Mouse (Mus musculus): ENCODE measurements around the gene Cenpf. TPM values are rescaled to one million over a fixed set of nuclear protein-coding genes. Genes with fewer than 3 reads are reported as not detected.

The Cenpf gene
- 26.8 and 28.4 TPM in 2 replicates for polyA plus RNA-seq (2015; fragmentation: Nextera tagmentation; extraction: Ambion mirVana)

DNA sequence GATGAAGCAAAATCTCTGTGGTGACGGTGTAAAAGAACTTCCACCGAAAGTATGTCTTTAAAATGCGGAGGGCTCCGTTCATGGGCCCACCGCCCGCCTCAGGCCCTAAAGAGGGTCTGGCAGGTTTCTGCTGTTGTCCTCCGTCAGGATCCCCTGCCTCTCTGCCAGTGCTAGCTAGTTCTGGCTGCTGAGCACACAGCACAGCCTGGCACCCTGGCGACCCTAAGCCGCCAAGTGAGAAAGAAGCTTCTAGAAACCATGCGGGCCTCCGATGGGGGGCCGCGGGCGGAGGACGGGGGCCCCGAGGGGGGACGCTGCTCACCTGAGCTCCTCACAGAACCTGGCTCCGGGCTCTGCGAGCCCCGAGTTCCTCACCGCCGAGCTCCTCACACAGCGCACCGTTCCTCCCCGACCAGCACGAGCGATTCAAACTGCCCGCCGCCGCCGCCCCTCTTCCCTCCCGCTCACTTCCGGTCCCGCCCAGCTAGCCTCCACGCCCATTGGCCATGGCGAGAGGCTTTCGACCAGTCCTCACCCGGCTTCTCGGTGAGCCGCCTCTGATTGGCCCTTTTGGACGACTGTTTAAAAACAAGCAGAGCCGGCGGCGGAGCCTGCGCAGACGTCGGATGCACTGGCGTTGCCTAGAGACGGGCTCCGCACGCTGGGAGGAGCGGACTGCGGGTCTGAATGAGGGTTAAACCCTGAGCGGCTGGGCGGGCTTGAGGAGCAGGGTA lies at the start of gene Cenpf:
Cenpf (minus strand) TSS at position 433 of the 734 bp plus-strand sequence.
- H3K9me3 ChIP-seq: no peaks in the 10 kb centered on the region
- no peaks in the 10 kb centered on the region; the same call in 1 of the 2 replicates for H3K36me3 ChIP-seq
- peak within 1 kb of the TSS; percentile 66 for H3K9ac ChIP-seq
- H3K4me1 ChIP-seq (replicated peaks): peaks cover 28% of the 10 kb centered on the region
- WGBS: under 1% methylated on average over 55 of the region's 55 CpGs
- peak within 1 kb of the TSS; percentile 63 for H3K4me3 ChIP-seq
- H3K4me2 ChIP-seq: peak within 1 kb of the TSS; percentile 86
- peak; percentile 100 for ATAC-seq (ENCODE audit: low FRiP score)
- H3K27me3 ChIP-seq: no peaks in the 10 kb centered on the region
- H3K27ac ChIP-seq: no peak within 1 kb of the TSS

DNA sequence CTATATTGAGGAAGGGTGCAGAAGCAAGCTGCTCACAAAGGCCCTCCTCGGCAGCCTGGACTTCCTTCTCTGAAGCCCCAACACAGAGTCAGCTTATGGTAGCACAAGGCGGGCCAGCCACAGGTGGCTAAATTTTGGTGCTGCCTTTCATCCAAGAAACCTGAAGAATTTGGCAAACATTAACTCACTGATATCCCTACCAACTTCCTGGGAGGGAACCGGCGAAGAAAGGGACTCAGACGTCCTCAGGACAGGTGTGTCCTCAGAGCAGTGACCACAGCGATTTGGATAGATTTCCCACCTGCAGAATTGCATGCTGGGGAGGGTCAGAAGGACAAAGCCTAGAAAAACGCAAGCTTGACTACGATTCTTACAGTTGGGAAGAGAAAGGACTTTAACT lies 44.3 kb upstream of the Cenpf start:
- ATAC-seq (ENCODE audit: low FRiP score): no peak
- Histone ChIP-seq H3K4me1 (replicated peaks) (peaks cover 24% of the 10 kb centered on the region), H3K36me3 (no peaks in the 10 kb centered on the region), H3K27me3 (peaks cover 37% of the 10 kb centered on the region), H3K27ac (no peak overlapping the region), H3K9me3 (no peaks in the 10 kb centered on the region), H3K4me3 (no peak overlapping the region), H3K9ac (no peak overlapping the region), H3K4me2 (no peak overlapping the region)
- WGBS: 72% methylated on average over 8 of the region's 8 CpGs

DNA sequence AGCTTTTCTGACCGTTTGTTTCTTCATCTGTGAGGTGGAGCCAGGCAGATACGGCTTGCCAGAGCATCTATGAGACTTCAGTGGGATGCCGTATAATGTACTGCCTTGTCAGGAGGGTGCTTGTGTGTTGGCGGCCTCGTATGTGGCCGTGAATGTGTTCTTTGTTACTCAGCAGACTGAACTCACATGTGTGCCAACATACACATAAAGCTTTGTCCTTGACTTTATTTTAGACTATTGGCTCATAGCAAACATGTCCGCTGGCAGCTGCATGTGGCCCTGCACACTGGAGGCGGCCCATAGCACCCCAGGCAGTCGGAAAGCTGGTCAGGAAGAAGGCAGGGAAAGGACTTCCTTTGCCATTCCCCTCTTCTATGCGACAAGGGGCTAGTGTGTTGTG lies 43.8 kb upstream of the Cenpf start:
- no peaks in the 10 kb centered on the region for H3K36me3 ChIP-seq
- H3K4me1 ChIP-seq (replicated peaks): peaks cover 28% of the 10 kb centered on the region
- WGBS: 70% methylated on average over 10 of the region's 10 CpGs
- no peak overlapping the region for H3K4me3 ChIP-seq
- no peak overlapping the region for H3K27ac ChIP-seq
- no peak overlapping the region for H3K4me2 ChIP-seq
- H3K27me3 ChIP-seq: peaks cover 41% of the 10 kb centered on the region
- ATAC-seq (ENCODE audit: low FRiP score): no peak
- H3K9me3 ChIP-seq: no peaks in the 10 kb centered on the region
- no peak overlapping the region for H3K9ac ChIP-seq

DNA sequence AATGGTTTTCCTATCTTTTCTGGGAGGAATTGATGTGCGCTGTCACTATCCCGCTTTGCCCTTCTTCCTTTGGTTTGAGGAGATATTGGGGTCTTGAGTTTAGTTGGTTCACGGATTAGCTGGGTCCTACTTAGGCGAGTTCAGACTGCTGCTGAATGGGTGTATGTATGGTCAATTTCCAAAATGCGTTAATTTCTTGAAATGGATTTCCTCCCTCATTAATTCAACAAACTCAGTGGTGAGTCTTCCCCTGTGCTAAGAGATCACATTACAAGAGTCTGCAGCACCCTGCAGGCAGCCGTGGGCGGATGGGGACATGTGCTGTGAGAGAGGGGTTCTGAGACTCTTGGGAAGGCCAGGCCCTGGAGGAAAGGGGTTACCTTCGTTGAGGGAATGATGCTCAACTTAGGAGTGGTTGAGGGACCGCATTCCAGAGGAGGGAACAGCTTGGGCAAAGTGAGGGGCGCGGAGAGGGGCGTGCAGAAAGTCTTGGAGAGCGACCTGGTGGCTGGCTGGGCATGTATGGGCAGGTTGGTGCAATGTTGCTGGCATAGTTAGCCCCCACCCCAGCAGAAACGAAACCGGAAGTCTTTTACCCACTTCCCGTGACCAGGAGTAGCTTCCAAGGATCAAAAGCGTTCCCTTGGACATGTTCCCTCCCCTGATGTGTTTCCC lies 41.4 kb upstream of the Cenpf start:
- Histone ChIP-seq H3K27ac (no peak overlapping the region), H3K9ac (no peak overlapping the region; the same call in 1 of the 2 replicates), H3K27me3 (peaks cover 57% of the 10 kb centered on the region), H3K9me3 (no peaks in the 10 kb centered on the region), H3K4me1 (replicated peaks) (peaks cover 28% of the 10 kb centered on the region), H3K36me3 (no peaks in the 10 kb centered on the region), H3K4me3 (peak overlapping the region; percentile 59), H3K4me2 (peak overlapping the region; percentile 97)
- WGBS: 5% methylated on average over 17 of the region's 17 CpGs
- no peak for ATAC-seq (ENCODE audit: low FRiP score)

DNA sequence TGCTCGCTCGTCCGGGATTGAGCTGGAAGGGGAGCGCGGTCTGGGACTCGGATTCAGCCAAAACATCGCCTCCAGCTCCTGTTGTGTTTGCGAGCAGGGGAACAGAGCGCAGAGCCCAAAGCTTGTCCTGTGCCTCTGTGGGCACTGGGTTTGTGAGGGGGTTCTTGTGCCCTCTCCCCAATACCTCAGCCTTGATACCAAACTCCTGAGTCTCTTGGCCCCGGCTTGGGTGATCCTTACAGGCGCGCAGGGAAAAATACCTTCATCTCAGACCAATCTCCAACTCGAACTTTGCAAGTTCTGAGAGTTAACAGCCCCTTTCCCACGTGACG lies 40.9 kb upstream of the Cenpf start:
- peak overlapping the region; percentile 97 for H3K4me2 ChIP-seq
- H3K9me3 ChIP-seq: no peaks in the 10 kb centered on the region
- no peaks in the 10 kb centered on the region for H3K36me3 ChIP-seq
- peaks cover 28% of the 10 kb centered on the region for H3K4me1 ChIP-seq (replicated peaks)
- no peak overlapping the region for H3K27ac ChIP-seq
- WGBS: 1% methylated on average over 15 of the region's 15 CpGs
- H3K4me3 ChIP-seq: peak overlapping the region; percentile 59
- H3K27me3 ChIP-seq: peaks cover 57% of the 10 kb centered on the region
- no peak for ATAC-seq (ENCODE audit: low FRiP score)
- peak overlapping the region; percentile 75 for H3K9ac ChIP-seq

DNA sequence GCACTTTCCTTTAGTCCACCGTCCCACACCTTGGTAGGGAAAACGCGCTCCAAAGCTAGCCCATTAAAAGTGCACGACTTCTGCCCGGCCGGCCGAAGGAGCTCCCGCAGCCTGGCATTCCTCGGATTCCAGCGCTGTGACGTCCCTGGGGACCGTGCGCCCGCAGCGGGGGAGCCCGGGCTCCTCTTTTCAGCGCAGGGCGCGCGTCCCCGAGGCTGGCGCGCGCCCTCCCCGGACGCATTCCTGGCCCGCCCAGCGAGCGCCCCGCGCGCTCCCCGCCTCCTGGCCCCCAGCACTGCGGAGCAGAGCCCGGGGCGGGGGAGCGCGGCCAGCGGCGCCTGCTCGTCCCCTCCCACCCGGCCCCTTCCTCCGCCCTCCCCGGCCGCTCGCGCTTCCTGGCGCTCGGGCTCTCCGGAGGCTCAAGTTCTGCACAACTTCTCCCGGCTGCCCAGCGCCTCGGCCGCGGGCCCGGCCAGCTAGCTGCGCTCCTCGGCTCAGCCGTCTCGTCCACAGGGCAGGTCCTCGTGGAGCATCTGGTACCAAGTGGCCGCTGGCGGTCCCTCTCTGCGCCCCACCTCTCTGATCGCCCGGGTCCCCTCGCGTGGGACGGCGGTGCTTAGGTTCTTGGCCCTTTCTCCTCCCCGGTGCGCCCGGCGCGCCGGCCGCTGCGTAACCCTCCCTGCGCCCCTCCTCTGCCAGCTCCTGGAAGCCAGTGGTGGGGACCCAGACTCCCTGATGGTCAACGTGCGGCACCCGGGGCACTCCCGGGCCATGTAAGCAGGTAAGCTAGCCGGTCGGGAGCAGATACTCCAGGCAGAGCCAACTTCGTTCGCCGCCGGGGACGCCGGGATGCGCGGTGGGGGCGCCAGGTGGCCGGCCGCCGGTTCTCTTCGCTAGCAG lies 40.2 kb upstream of the Cenpf start, which contains the start of gene Ptpn14:
Ptpn14 (plus strand) TSS at position 385 of the 900 bp plus-strand sequence.
- Histone ChIP-seq H3K27me3 (peaks cover 57% of the 10 kb centered on the region), H3K9me3 (no peaks in the 10 kb centered on the region), H3K4me3 (peak within 1 kb of the TSS; percentile 59), H3K36me3 (no peaks in the 10 kb centered on the region), H3K9ac (peak within 1 kb of the TSS; percentile 75), H3K27ac (peak within 1 kb of the TSS; percentile 62), H3K4me2 (peak within 1 kb of the TSS; percentile 97), H3K4me1 (replicated peaks) (peaks cover 28% of the 10 kb centered on the region)
- ATAC-seq (ENCODE audit: low FRiP score): peak; percentile 91
- under 1% methylated on average over 82 of the region's 98 CpGs for WGBS

DNA sequence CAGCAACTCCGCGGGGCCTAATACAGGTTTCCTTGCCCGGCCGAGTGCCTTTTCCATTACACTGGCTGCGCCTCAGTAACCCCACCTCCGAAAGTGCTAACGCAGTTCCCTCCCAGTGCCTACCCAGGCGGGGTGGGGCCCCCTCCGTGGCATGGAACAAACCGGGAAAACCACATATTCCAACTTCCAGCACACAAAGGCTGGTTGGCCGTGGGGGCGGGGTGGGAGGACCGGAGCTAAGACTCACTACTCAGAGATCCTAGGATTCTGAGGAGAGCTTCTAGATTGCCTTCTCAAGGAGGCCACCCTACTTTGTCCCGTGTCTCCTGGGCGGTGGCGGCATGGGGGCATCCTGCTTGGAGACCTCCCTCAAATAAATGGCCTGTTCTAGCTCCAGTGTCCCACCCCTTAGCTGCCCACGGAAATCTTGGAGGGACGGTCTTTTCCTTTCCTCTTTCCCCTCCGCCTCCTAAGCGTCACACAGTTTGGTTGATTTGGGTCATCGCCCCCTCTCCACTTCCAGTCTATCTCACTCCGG lies 39.5 kb upstream of the Cenpf start:
- Histone ChIP-seq H3K4me2 (peak overlapping the region; percentile 97), H3K9me3 (no peaks in the 10 kb centered on the region), H3K4me3 (peak overlapping the region; percentile 59), H3K27ac (peak overlapping the region; percentile 5; the same call in 1 of the 2 replicates), H3K4me1 (replicated peaks) (peaks cover 28% of the 10 kb centered on the region), H3K36me3 (no peaks in the 10 kb centered on the region), H3K27me3 (peaks cover 57% of the 10 kb centered on the region), H3K9ac (peak overlapping the region; percentile 75)
- WGBS: 2% methylated on average over 22 of the region's 22 CpGs
- ATAC-seq (ENCODE audit: low FRiP score): peak; percentile 32; the same call in 1 of the 2 replicates

DNA sequence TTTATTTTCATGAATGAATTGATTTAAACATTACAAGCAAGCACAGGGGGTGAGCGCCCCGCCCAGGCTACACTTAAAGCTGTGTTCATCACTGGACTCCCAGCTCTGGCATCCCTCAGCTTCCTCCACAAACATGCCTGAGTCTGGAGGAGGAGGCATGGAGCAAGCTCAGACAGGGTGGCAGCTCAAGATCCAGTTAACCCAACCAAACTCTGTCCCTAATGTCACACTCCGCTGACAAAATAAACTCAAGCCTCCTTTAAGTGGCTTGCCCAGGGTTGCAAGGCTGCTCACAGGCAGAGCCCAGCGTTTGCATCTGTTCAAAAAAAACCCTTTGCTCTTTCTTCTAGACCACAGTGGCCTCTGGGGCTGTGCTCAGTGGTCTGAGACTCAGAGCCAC lies 38.2 kb upstream of the Cenpf start:
- Histone ChIP-seq H3K4me2 (no peak overlapping the region), H3K4me1 (replicated peaks) (peaks cover 28% of the 10 kb centered on the region), H3K27ac (no peak overlapping the region), H3K36me3 (no peaks in the 10 kb centered on the region), H3K4me3 (no peak overlapping the region), H3K27me3 (peaks cover 57% of the 10 kb centered on the region), H3K9me3 (no peaks in the 10 kb centered on the region), H3K9ac (no peak overlapping the region)
- WGBS: 71% methylated on average over 4 of the region's 4 CpGs
- ATAC-seq (ENCODE audit: low FRiP score): no peak

DNA sequence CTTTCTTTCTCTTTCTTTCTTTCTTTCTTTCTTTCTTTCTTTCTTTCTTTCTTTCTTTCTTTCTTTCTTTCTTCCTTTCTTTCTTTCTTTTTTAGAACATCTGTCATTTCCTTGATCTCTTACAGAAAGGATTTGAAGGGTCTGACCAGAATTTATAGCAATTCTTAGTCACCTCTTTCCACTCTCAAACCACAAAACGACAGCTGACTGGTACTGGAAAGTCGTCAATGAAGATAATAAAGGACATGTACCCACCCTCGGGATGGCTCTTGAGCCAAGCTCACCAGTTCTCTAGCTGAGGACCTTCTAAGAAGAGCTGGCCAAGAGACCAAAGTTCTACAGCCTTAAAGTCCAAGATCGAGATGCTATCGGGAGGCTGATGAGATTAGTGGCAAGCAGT lies 30.7 kb upstream of the Cenpf start:
- Histone ChIP-seq H3K4me3 (no peak overlapping the region), H3K9ac (no peak overlapping the region), H3K9me3 (no peaks in the 10 kb centered on the region; the same call in 1 of the 2 replicates), H3K36me3 (no peaks in the 10 kb centered on the region), H3K4me1 (replicated peaks) (no peaks in the 10 kb centered on the region), H3K27me3 (no peaks in the 10 kb centered on the region), H3K4me2 (no peak overlapping the region), H3K27ac (no peak overlapping the region)
- ATAC-seq (ENCODE audit: low FRiP score): no peak
- WGBS: 80% methylated on average over 5 of the region's 5 CpGs

DNA sequence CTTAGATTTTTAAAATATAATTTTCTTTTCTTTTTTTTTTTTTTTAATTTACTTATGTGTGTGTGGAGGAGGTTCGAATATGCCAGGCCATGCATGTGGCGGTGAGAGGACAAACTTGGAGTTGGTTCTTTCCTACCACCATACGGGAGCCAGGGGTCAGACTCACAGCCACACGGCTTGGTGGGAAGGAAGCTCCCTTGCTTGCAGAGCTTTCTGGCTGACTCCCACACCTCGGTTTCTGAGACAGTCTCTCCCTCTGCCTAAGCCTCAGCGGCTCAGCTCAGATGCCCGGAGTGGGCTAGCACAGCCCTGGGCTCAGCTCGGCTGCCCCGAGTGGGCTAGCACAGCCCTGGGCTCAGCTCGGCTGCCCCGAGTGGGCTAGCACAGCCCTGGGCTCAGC lies 29.7 kb upstream of the Cenpf start:
- no peaks in the 10 kb centered on the region; the same call in 1 of the 2 replicates for H3K9me3 ChIP-seq
- no peak overlapping the region for H3K4me3 ChIP-seq
- no peak overlapping the region for H3K4me2 ChIP-seq
- H3K27me3 ChIP-seq: no peaks in the 10 kb centered on the region
- no peak overlapping the region for H3K9ac ChIP-seq
- ATAC-seq (ENCODE audit: low FRiP score): no peak
- H3K36me3 ChIP-seq: no peaks in the 10 kb centered on the region
- WGBS: 87% methylated on average over 11 of the region's 11 CpGs
- H3K27ac ChIP-seq: no peak overlapping the region
- no peaks in the 10 kb centered on the region for H3K4me1 ChIP-seq (replicated peaks)

DNA sequence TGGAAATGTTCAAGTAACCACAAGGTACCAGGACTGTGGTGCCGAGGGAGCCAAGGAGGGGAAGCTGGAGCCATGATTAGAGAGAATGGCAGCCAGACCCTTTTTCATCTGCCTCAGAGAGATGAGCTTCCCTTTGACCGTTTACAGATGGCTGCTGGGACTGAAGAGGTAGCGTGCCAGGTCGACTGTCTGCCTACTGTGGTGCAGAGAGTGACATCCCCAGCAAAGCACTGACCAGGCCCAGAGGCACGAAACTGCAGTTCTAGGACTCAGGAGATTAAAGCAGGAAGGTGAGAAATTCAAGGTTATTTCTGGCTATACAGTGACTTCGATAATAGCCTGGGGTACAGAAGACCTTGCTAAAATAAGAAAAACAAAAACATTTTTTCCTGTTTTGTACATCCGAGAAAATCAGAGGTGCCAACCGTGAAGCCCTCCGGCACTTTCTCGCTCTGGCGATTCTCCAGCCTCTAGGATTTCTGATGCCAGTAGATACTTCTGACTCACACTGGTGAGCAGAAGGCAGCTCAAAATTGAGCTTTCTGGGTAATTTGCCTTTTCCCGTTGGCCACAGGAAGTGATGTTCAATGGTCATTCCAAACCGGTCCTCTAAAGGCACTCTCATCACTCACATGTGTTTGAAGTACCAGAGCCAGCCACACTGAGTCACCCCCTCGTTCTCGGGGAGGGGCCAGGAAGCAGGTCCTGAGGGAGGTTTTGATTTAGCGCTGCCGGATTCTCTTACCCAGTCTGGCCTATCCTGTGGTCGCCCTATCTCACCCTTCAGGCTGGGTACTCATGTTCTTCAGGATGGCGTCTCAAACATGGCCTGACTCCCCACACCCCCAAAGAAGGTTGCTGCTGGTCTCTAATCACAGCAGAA lies 28.3 kb upstream of the Cenpf start:
- H3K9me3 ChIP-seq: no peaks in the 10 kb centered on the region; the same call in 1 of the 2 replicates
- 72% methylated on average over 19 of the region's 19 CpGs for WGBS
- no peak overlapping the region for H3K4me2 ChIP-seq
- no peaks in the 10 kb centered on the region for H3K4me1 ChIP-seq (replicated peaks)
- H3K27ac ChIP-seq: no peak overlapping the region
- H3K4me3 ChIP-seq: no peak overlapping the region
- no peaks in the 10 kb centered on the region for H3K36me3 ChIP-seq
- ATAC-seq (ENCODE audit: low FRiP score): no peak
- no peak overlapping the region for H3K9ac ChIP-seq
- no peaks in the 10 kb centered on the region for H3K27me3 ChIP-seq
